Mouse (Mus musculus): ENCODE data around the gene Slamf9.
A peak's percentile ranks its signal among the peaks of the same experiment; 100 is the strongest.

The Slamf9 gene

GRCm38 (mm10) chr1:172487859-172488258 is 12.7 kb downstream of the Slamf9 start:
- no peak for ATAC-seq (ENCODE audit: insufficient number of reproducible peaks, low FRiP score, low TSS enrichment)

- no peak for ATAC-seq (ENCODE audit: insufficient number of reproducible peaks, low FRiP score, low TSS enrichment)
These were observed 13.7 kb downstream of the Slamf9 start for GRCm38 (mm10) chr1:172488831-172489230.

- ATAC-seq (ENCODE audit: insufficient number of reproducible peaks, low FRiP score, low TSS enrichment) = peak; percentile 18
These were observed 14.6 kb downstream of the Slamf9 start for GRCm38 (mm10) chr1:172489585-172490250.

GRCm38 (mm10) chr1:172490261-172490661 is 15.1 kb downstream of the Slamf9 start:
- peak; percentile 68 for ATAC-seq (ENCODE audit: insufficient number of reproducible peaks, low FRiP score, low TSS enrichment)

GRCm38 (mm10) chr1:172492047-172492446 is 16.9 kb downstream of the Slamf9 start:
- ATAC-seq (ENCODE audit: insufficient number of reproducible peaks, low FRiP score, low TSS enrichment) = no peak

- no peak for ATAC-seq (ENCODE audit: insufficient number of reproducible peaks, low FRiP score, low TSS enrichment)
These were observed 18.4 kb downstream of the Slamf9 start for GRCm38 (mm10) chr1:172493516-172493915.

GRCm38 (mm10) chr1:172496030-172496429 is 20.9 kb downstream of the Slamf9 start:
- ATAC-seq (ENCODE audit: insufficient number of reproducible peaks, low FRiP score, low TSS enrichment) = no peak

- ATAC-seq (ENCODE audit: insufficient number of reproducible peaks, low FRiP score, low TSS enrichment) = no peak
These were observed 22.3 kb downstream of the Slamf9 start for GRCm38 (mm10) chr1:172497428-172497827.

- ATAC-seq (ENCODE audit: insufficient number of reproducible peaks, low FRiP score, low TSS enrichment) = no peak
These were observed 24.7 kb downstream of the Slamf9 start, which contains the start of gene Tagln2 for GRCm38 (mm10) chr1:172499765-172500441. TSS of gene Tagln2 (plus strand) at chr1:172500047.

GRCm38 (mm10) chr1:172500451-172501370 is 25.6 kb downstream of the Slamf9 start:
- ATAC-seq (ENCODE audit: insufficient number of reproducible peaks, low FRiP score, low TSS enrichment) = no peak

GRCm38 (mm10) chr1:172501371-172502144 is 26.4 kb downstream of the Slamf9 start:
- no peak for ATAC-seq (ENCODE audit: insufficient number of reproducible peaks, low FRiP score, low TSS enrichment)

GRCm38 (mm10) chr1:172502145-172503110 is 27.3 kb downstream of the Slamf9 start:
- ATAC-seq (ENCODE audit: insufficient number of reproducible peaks, low FRiP score, low TSS enrichment) = no peak

GRCm38 (mm10) chr1:172503111-172503997 is 28.2 kb downstream of the Slamf9 start:
- ATAC-seq (ENCODE audit: insufficient number of reproducible peaks, low FRiP score, low TSS enrichment) = no peak

- no peak for ATAC-seq (ENCODE audit: insufficient number of reproducible peaks, low FRiP score, low TSS enrichment)
These were observed 29.6 kb downstream of the Slamf9 start for GRCm38 (mm10) chr1:172504756-172505155.

- no peak for ATAC-seq (ENCODE audit: insufficient number of reproducible peaks, low FRiP score, low TSS enrichment)
These were observed 31.8 kb downstream of the Slamf9 start for GRCm38 (mm10) chr1:172507001-172507400.

- ATAC-seq (ENCODE audit: insufficient number of reproducible peaks, low FRiP score, low TSS enrichment) = no peak
These were observed 32.5 kb downstream of the Slamf9 start for GRCm38 (mm10) chr1:172507701-172508100.

GRCm38 (mm10) chr1:172508172-172508571 is 33.0 kb downstream of the Slamf9 start:
- no peak for ATAC-seq (ENCODE audit: insufficient number of reproducible peaks, low FRiP score, low TSS enrichment)

GRCm38 (mm10) chr1:172509235-172509634 is 34.1 kb downstream of the Slamf9 start:
- ATAC-seq (ENCODE audit: insufficient number of reproducible peaks, low FRiP score, low TSS enrichment) = no peak
